Mouse (Mus musculus) cerebral cortex, adult 2 months (tissue): ENCODE results near the gene Tor4a.

ENCODE experiments used
- WGBS: fragments of 180-500 bp; shearing (Covaris S2); methylation state at CpG from one replicate; pipeline ENCODE4 v1.1.7; 2018; 5-methylcytosine and 5-hydroxymethylcytosine counted together

The Tor4a gene

DNA sequence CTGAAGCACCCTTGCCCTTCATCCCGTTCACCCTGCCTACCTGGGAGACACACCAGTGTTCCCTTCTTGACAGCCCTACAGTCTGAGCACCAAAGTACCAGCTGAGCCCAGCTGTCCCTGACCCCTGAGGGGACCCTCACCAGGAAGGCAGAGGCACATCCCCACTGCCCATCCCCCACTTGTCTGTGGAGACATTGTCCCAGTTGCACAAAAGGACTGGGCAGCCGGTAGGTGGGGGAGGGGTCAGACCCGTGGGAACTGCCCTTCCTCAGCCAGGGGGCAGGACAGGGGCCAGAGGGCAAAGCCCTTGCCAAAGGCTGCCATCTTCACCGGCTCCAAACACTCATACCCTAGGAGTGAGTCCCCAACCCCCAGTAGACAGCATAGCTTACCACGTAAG, 26.9 kb downstream of the Tor4a start:
- 61% methylated on average over 5 of the region's 5 CpGs for WGBS

GRCm38 (mm10) chr2:25168665-25168978, 28.1 kb downstream of the Tor4a start:
- WGBS: 37% methylated on average over 2 of the region's 2 CpGs

DNA sequence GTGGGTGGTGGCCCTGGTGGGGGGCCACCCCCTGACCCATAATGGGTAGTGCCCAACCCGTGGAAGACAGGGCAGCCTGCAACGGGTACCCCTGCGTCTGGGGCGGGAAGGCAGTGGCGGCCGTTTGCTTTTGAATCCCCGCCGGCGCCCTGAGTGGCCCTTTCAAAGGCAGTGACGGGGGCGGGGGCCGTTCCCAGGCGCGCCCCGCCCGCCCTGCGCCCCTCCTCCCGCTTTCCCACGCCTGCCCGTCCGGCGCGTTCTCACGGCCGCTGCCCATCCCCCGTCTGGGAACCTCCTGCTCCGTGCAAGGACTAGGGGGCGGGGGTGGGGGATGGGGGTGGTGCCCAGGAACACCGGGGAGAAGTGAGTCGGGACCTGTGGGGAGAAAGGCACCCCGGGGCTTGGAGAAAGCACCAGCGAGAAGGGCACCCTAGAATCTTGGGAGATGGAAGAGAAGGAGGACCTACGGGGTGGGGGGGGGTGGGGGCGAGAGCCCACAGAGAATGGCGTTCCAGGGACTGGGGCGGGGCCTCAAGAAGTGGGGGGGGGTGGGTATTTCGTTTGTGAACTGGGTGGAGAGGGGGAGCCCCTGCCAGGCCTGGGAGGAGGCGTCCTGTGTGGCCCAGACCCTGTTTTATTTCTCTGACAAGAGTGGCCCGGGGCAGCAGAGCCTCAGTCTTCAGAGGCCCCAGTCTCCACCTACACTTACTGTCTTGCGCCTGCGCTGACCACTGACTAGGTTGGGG, 28.6 kb downstream of the Tor4a start:
- WGBS: 4% methylated on average over 36 of the region's 41 CpGs

- 36% methylated on average over 4 of the region's 4 CpGs for WGBS
These were observed 29.2 kb downstream of the Tor4a start for GRCm38 (mm10) chr2:25167481-25167880.

GRCm38 (mm10) chr2:25157655-25158054, 39.0 kb downstream of the Tor4a start:
- WGBS: 39% methylated on average over 2 of the region's 2 CpGs

- WGBS: 42% methylated on average over 2 of the region's 2 CpGs
These were observed 39.7 kb downstream of the Tor4a start for GRCm38 (mm10) chr2:25156990-25157389.

DNA sequence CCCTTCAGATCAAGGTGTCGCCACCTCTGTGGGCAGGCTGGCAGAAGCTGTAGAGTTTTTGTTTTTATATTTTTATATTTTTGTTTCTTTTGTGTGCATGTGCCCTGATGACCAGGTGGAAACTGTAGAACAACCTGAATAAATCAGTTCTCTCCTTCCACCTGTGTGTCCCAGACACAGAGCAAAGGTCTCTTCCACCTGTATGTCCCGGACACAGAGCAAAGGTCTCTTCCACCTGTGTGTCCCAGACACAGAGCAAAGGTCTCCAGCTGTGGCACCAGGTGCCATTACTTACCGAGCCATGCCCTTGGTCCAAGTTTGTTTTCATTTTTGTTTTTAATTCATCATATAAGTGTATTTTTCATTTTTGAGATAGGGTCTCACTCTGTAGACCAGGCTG, 40.5 kb downstream of the Tor4a start:
- WGBS: 96% methylated on average over 3 of the region's 3 CpGs

- 88% methylated on average over 4 of the region's 4 CpGs for WGBS
These were observed 45.3 kb downstream of the Tor4a start for GRCm38 (mm10) chr2:25151280-25151956.

DNA sequence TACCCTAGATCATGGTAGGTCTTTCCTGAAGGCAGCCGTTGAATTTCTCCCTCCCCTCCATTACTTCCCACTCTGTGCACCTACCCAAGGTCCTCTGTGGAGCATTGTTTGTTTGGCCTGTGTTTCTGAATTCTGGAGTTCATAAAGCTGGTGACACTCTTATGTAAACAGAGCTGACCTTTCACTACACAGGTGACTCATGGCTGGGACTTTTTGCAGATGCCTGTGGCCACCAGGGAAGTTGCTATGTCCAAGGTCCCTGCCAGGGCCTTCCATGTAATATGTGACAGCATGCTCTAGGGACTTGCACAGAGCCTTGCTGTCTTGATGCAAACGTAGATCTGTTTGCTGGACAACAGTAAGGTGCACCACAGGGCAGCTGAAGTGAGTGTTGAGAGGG, 47.0 kb downstream of the Tor4a start:
- WGBS: 87% methylated on average over 2 of the region's 2 CpGs

DNA sequence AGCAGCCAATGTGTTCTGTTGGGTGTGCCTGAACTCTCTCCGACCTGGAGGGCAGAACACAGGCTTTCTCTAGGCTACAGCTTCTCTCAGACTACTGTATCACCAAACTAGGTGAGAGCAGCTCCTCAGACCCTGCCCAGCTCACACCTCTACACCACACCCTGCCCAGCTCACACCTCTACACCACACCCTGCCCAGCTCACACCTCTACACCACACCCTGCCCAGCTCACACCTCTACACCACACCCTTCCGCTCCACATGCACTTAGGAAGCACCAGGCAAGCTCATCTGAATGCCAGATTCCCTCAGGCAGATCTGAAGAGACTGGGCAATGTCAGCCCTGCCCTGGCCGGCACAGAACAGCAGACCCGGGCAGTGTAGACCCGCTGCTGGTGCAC, 48.8 kb downstream of the Tor4a start:
- 91% methylated on average over 5 of the region's 5 CpGs for WGBS

- 93% methylated on average over 5 of the region's 5 CpGs for WGBS
These were observed 49.3 kb downstream of the Tor4a start for GRCm38 (mm10) chr2:25147398-25147797.

DNA sequence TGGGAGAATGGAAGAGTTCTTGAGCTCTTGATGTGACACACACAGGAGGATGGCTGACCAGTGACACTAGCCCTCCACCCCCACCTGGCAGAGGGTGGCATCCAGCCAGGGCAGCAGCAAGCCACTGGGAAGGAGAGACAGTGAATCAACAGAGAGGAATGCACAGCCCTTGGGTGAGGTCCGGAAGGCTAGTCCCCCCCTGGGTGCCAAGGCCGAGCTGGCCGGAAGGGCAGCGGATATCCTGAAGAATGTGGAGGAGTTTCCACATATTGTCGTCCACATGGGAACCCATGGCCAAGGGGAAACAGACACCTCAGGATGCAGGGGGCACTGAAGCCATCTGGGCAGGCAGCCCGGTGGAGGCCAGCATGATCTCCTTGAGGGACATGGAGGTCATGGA, 51.3 kb downstream of the Tor4a start:
- WGBS: 81% methylated on average over 6 of the region's 6 CpGs
